Mouse (Mus musculus) spleen, embryonic (tissue): ENCODE results near the gene Pou2f3.

Source experiments
- CTCF ChIA-PET: fragments of 350-600 bp; sonication (Branson Sonifier 250); formaldehyde crosslinking; loops from one replicate; lab custom pipeline; 2022; lab: Charles Lee

The Pou2f3 gene

DNA sequence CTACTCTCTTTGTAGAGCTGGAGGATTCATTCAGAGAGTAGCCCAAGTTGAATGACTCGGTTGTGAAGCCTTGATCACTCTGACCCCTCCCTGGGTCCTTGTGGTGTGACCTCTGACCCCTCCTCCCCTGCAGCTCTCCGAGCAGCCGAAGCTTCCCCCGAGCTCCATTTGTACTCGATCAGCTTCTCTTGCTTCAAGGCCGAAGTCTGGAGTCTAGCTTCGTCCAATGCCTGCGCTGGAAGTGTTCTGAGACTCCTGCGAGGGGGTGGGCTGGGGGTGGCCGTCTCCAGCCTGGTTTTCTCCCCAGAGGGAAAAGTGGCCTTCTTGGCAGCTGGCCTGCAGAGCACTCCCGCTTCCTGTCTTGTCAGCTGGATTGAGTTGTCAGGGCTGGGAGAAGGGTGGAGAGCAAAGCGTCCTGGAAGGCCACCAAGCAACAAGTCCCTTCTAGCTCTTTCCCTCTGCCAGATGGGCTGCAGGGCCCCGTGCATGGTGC lies at the start of gene Pou2f3:
Pou2f3 (minus strand) TSS at position 180 of the 493 bp plus-strand sequence.
- CTCF ChIA-PET, result interaction anchor here (1.2 kb wide), 1 partner anchor 69 kb away, joined by 3 read pairs; no protein-coding TSS in a partner anchor

DNA sequence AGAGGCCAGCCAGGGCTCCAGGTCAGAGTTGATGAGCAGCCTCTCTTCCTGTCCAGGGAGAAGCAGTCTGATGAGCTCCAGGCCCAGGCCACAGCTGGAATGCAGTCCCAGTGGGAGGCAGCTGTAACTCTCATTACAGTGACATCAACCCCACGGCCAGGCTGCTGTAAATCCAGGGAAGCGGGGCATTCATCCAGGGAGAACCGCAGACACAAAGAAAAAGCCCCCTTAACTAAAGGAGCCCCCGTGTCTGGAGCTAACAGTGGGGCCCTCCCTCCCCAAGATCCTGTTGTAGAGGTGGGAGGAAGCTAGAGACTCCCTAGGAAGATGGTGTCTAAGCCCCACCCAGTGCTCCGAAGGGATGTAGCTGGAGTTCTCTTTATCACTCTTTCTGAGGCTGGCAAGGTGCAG lies 43.1 kb upstream of the Pou2f3 start:
- CTCF ChIA-PET, result no interaction called here

DNA sequence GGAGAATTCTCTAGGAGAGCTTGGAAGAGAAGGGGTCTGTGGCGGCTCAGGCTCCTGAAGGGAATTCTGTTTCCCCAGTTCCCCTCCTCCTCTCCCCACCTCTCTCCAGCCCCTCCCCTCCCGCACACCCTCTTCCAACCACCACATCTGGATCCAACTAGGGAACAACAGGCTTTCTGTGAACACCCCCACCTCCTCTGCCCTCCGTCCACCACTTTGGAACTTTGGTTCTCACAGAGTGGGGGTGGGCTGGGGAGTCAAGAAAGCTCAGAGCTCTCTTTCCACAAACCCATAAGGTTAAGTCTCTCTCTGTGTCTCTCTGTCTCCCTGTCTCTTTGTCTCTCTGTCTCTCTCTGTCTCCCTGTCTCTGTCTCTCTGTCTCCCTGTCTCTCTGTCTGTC lies 42.6 kb upstream of the Pou2f3 start:
- CTCF ChIA-PET, result no interaction called here

DNA sequence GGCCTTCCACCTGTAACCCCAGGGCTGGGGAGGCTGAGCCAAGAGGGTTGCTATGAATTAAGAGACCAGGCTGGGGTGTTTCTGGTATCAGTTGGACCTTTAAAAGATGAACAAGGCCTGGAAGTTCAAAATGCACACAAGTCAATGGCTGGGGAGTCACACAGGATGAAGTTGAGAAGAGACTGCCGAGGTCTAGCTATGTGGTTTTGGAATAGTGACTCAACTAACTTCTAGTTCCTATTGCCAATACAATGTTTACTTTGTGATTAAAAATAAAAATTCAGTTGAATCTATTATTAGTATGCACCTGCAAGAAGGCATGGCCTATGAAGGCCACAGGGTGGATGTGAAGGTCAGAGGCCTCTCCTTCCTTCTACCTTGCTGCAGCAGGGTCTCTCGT lies 41.6 kb upstream of the Pou2f3 start:
- CTCF ChIA-PET, result no interaction called here

DNA sequence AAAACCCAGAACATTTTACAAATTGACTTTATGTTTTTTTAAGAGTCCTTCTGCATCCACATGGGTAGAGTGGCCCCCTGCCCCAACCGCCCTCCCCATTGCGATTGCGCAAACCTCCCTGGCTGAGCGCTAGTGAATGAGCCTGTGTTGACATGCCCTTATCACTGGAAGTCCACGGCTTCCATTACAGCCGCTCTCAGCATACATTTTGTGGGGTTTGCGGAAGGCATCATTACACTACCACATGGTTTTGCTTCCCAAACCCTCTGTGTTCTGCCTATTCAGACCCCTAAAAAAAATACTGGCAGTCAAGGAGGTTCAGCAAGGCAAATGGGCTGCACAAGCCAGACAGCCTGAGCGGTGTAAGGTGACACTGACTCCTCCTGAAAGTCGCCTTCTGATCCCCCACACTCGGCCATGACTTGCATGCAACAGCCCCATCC lies 36.6 kb upstream of the Pou2f3 start:
- CTCF ChIA-PET, result interaction anchor here (0.7 kb wide), 1 partner anchor 11 kb away, joined by 7 read pairs; no protein-coding TSS in a partner anchor

DNA sequence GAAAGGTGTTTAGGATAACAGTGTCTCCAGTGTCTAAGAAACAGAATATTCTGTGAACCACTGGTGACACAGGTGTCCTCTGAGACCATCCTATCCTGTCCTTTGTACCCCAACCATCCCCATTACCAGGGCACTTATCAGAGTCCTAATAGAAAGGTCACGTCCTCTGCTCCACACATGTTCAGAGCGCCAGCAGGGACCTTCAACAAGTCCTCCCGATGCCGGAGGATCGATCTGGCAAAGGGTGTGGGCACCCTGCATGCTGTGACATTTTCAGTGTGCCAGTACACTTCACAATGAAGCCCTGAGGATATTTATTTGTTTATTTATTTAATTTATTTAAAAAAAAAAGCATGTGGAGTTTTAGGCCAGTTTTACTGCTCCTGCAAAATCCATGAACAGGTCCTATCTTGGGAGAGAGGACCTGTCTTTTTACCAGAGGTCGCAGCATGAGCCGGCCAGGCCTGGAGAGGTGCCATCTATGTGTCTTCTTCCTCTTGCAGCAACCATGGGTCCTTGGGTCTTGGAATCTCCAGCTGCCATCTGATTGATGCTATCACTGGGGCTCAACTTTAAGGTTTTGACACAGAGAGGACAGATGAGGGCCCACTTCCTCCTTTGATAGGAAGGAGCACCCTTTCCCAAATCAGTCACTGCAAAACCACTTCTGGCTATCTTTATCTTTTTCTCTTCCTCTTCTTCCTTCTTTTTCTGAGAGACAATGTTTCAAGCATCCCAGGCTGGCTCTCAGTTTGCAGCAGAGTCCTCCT lies 35.8 kb upstream of the Pou2f3 start:
- CTCF ChIA-PET, result no interaction called here

DNA sequence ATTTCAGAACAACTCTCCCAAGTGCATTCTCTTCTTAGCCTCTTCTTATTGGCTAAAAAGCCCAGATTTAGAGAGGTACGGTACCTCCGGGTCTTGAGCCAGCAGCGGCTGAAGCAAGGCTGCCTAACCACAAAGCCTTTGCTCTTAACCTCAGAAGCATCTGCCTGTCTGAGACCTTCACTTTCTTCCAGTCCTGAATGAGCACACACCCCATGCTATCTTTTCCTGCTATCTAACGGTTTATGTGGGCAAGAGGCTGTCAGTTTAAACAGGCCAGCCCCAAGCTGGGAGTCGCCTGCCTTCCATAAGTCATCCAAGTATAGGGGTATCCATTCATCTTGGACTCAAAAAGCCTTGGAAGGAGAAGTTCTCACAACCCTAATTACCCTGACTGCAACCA lies 32.3 kb upstream of the Pou2f3 start:
- CTCF ChIA-PET, result interaction anchor here (0.6 kb wide), 1 partner anchor 1806 kb away, joined by 3 read pairs; no protein-coding TSS in a partner anchor

DNA sequence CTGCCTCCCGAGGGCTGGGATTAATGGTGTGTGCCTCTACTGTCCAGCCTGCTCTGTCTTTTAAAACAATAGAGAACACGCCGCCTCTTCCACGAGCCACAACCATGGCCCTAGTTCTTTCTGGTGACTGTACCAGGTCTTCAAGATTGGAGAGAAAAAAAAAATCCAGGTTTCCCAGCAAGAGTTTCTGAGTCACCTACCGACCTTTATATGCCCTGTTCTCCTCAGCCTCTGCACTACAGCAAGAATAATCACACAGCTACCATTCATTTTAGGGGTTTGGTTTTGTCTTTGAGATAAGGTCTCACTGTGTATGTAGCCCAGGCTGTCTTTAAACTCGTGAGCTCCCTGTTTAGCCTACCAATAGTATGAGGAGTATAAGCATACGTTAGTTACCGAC lies 31.8 kb upstream of the Pou2f3 start:
- CTCF ChIA-PET, result interaction anchor here (0.6 kb wide), 1 partner anchor 1806 kb away, joined by 3 read pairs; no protein-coding TSS in a partner anchor

DNA sequence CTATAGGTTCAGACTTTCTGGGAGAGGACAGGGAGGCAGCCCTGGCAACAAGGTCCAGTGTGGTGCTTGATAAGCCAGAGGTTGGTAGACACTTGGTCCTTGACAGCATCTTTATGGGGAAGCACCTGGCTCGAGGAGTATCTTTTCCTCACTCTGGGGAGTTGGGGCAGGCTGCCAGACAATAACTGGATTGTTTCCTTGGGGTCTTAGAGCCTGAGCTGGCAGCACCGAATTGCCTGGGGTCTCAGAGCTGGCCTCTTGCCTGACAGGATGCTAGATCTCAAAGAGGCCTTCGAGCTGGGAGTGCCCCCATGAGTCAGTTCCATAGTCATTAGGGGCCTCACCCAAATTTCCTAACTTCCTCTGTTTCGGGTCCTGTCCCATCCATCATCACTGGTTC lies 31.1 kb upstream of the Pou2f3 start:
- CTCF ChIA-PET, result no interaction called here

DNA sequence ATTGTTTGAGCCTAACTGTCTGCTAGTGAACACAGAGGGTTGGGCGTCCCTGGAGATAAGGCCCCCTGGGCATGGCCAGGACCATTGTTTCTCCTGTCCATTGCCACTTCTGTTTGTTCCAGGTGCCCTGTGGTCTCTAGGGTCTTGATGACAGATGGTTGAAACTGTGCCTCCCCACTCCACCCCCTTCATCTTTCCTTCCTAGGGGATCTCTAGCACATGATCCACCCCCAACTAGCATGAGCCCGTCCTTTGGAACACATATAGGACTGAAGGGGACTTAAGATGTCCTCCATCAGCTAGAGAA lies 30.4 kb upstream of the Pou2f3 start:
- CTCF ChIA-PET, result interaction anchor here (1.1 kb wide), 1 partner anchor 17 kb away, joined by 3 read pairs; no protein-coding TSS in a partner anchor

DNA sequence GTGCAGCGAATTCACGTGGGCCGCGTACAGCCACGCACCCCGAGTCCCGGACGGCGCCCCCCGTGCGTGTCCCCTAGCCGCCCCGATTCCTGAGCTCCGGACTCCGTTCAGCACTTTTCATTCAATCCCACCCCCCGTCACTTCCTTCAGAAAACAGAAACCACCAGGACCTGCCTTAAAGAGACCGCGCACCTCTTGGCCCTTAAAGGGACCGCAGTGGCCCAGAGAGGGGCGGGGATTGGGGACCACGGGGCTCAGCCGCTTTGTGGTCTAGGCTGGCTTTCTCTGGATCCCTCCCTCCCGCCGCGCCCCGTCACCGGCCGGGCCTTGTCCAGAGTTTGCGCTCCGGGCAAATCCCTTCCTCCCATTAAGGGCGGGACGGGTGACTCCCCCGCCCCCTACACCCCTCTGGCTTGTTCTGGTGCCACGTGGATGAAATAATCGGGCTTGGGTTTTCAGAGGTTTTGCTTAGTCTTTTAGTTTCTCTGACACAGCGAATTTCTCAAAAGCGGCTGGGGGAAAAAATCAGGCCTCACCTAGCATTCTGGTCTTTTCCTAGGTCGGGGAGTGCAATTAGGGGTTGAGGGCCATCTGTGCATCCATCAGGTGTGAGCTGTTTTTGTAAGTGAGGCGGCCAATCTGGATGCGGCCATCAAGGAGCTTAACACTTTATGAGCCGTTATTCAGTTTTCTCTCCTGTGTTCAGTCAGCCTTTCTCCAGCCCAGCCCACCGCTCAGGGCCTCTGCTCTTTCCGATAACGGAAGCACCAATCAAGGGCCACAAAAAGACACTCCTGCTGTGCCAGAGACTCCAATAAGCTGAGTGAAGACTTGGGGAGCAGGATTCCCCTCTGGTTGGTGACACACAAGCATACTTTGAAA lies 29.8 kb upstream of the Pou2f3 start, which contains the start of gene Oaf:
Oaf (minus strand) TSS at position 200 of the 882 bp plus-strand sequence.
- CTCF ChIA-PET, result interaction anchor here (0.6 to 1.1 kb wide), 2 partner anchors 17 to 1358 kb away, joined by 3 to 15 read pairs; no protein-coding TSS in a partner anchor

DNA sequence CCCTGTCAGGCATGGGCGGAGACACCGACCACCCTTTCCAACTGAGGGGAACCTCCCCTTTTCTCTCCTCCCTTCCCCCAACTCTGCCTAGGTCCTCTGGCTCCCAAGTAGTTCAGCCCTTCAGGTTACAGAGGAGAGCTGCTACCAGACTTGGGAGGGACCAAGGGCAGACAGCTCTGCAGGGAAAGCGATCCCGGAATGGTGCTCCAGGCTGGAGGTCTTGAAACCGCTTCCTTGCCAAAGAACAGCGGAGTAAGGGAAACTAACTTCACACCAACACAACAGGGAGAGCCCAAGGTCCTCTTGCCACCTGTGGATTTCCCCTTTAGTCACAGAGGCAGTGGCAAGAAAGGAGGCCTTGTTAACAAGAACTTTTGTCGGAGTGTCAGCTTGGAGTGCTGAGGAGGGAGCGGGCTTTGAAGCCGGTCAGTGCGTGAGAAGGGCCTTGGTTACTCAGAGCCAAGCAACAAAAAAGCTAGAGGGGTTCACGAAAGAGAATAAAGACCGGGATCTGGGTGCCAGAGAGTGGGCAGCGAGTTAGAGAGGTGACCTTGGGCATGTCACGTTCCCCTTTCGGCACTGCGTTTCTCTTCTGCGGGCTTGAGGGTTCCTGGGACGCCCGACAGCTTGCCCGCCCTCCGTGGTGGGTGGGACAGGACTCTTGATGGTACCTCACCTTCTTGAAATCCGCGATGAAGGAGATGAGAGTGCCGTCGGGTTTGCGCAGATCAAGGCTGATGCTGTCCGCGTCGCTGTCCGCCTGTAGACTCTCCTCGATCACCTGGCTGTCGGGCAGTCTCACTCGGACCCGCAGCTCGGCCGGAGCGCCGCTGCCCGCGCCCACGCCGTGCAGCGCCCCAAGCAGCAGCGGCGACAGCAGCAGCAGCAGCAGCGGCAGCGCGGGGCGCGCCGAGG lies 28.7 kb upstream of the Pou2f3 start:
- CTCF ChIA-PET, result interaction anchor here (0.6 kb wide), 1 partner anchor 1359 kb away, joined by 15 read pairs; no protein-coding TSS in a partner anchor

DNA sequence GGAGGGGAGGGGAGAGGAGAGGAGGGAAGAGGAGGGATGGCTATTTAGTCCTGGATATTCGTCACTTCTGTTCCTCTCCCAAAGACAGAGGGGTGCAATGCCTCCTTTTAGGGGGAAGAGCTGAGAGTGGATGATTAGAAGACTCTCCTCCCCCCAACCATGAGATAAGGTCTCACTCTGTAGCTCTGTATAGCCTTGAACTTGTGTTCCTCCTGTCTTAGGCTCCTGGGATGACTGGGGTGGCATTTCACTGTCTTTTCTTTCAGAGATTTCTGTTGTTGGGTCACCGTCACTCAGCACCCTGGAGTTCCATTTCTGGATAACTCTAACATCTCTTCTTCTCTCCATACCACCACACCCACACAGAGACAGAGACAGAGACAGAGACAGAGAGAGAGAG lies 28.0 kb upstream of the Pou2f3 start:
- CTCF ChIA-PET, result no interaction called here

DNA sequence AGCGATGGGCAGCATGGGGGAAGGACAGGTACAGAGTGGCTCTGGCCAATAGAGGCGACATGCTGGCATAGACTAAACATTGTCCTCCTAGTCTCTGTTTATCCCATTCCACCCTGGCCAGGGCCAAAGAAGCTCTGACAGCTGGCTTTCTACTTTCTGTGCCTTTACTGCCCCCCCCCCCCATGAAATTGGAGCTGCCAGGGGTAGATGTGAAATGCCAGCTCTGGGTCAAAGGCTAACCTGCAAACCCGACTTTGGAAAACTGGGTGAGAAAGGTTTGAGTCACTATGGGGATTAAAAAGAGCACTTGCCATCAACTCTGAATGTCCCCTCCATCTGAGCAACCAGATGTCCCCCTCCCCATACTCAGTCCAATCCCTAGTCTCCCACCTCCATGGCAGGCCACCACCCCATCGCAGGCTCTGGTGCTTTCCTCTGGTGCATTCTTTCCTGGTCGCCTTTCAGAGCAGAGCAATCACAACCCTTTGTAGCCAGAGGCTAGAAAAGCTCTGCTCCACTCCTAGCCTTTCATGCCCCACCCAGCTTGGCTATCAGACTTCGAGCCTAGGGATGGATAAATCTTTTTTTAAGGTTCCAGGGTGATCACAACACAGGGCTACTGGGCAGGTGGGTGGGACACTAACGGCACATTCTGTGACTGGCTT lies 27.1 kb upstream of the Pou2f3 start:
- CTCF ChIA-PET, result no interaction called here

DNA sequence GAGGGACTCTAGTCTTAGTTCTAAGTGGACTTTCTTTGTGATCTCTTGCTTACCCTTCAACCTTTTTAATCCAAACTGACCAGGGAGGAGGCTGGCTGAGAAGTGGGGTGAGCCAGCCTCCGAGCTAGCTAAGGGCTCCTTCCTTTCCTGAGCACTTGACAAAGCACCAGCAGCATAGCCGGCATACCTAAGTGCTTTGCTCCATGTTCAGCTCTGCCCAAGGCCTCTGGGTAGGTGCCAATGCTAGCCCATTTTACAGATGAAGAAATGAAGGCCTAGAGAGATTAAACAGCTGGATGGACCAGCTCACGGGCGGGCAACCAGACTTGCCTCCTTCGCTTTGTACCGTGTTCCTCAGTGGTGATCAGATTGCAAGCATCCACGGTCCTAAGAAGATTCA lies 26.4 kb upstream of the Pou2f3 start:
- CTCF ChIA-PET, result no interaction called here

DNA sequence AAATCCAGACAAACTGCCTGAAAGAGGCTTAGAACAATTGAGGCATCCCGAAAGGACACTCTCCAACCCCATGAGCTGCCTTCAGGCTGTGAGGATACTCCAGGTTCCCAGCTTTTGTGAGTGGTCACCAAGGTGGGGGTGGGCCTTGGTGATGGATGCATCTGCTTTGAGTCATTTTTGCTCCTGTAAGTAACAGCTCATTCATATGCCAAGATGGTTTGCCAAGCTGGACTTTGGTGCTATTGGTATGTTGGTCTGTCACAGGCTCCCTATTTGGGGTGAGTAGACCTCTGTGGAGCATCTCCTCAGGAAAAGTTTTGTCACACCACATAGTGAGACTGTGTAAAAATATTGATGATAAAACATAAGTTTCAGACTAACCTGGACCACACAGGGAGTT lies 25.9 kb upstream of the Pou2f3 start:
- CTCF ChIA-PET, result interaction anchor here (0.6 kb wide), 1 partner anchor 11 kb away, joined by 7 read pairs; no protein-coding TSS in a partner anchor

DNA sequence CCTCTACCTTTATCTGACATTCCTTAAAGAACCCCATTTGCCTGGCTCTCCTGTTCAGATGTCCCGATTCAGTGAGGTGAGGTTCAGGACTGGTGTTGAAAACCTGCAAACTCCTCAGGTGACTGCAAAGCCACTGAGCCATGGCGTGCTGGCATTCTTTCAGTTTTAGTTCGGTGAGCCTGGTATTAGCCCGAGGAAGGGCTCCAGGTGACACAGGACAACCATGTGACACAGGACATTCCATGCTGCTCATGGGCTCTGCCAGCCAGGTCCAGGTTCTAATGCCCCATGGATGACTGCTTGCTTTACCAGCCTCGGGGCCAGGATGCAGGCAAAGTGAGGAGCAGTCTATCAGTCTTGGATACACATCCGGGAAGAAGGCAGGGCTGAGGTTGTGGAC lies 25.2 kb upstream of the Pou2f3 start:
- CTCF ChIA-PET, result interaction anchor here (0.6 kb wide), 1 partner anchor 12 kb away, joined by 7 read pairs; no protein-coding TSS in a partner anchor

DNA sequence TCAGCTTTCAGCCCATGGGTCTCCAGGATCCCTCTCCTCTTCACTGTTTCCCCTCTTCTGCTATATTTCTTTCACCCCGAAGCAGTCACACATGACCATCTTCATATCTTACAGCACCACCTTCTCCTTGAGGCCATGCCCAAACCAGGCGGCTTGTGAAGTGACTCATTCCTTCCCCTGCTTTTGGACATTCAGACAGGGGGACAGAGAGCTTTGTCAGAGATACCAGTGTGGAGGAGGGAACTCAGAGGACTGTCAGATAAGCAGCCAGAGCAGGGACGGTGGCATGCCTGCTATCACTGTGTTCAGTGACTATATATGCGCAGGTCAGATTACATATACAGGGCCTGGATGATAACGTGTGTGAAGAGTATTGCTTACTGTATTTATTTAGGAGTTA lies 24.3 kb upstream of the Pou2f3 start:
- CTCF ChIA-PET, result no interaction called here

DNA sequence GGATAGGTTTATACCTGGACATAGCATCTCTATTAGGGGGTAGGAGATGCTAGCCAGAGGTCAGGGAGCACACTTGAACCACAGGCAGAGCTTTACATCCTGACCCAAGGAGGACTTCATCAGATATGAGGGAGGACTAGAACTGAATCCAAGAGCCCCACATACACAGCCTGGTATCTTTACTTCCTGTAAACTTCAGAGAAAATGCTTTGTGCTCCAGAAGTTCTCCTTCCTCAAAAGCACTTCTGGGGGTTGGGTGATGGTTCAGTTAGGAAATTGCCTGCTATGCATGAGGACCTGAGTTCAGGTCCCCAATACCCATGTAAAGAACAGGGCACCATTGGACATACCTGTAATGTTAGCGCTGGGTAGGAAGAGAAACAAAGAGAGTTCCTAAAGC lies 23.3 kb upstream of the Pou2f3 start:
- CTCF ChIA-PET, result no interaction called here

DNA sequence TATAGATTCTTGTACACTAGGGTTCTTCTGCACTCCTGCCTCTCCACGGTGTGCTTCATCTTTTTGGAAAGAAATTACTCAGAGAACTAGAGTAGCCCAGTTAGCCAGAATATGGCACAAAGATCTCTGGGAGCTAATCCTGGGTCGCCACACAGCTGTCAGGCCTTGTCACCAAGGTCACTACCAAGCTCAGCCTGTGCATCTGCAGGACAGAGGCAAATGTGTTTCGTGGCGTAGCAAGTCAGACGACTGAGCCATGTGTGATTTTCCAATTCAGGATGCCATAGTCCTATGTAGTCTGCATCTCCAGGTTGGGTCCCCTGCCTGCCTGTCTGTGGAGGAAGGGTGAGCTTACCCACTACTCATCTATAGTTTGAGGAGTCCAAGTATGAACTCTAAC lies 22.9 kb upstream of the Pou2f3 start:
- CTCF ChIA-PET, result no interaction called here
